Mouse (Mus musculus) megakaryocyte, embryonic 14.5 days (primary cell): ENCODE results near the gene Sectm1b.

Experiments
- FLI1 ChIP-seq: IDR thresholded peaks from 2 replicates; pipeline ENCODE4 v1.6.1; 2012; ENCODE audit warnings: low read length, inconsistent platforms, mixed read lengths
- GATA1 ChIP-seq: IDR thresholded peaks from 3 replicates; pipeline ENCODE4 v1.6.1; 2012; ENCODE audit warnings: mixed read lengths, low read length, inconsistent platforms, borderline replicate concordance

DNA sequence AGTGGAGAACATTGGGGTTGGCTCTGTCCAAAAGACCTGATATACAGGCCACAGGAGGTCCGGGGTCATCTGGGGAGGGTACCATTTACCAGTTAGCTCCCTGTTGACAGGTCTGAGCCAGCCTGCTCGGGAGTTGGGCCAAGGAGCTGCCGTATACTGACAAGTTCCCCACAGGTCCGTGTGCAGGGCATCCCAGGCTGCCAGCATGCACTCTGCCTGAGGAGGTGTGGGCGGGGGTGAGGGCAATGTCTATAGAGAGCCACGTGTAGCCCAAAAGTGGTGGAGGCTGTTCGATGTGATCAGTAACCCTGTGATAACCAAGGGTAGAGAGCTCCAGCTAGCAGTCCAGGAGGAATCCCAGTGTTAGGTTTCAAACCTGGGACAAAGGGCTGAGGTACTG is 36.4 kb upstream of the Sectm1b start:
- no peak for TF ChIP-seq GATA1
- no peak for TF ChIP-seq FLI1
